Mouse (Mus musculus): Measurements from ENCODE around the gene Sag.

- no peak for TF ChIP-seq CTCF (IDR thresholded peaks at IDR 0.05; ENCODE audit: low read depth, low read length)
- no peak for TF ChIP-seq POLR2A (IDR thresholded peaks at IDR 0.05; ENCODE audit: extremely low read depth, insufficient read depth, low read length)
Measured at GRCm38 (mm10) chr1:87785703-87786102, 17.8 kb upstream of the Sag start.

Measured in liver, adult 2 months (tissue).